Mouse (Mus musculus) layer of hippocampus, adult 18-20 months (tissue): Measurements from ENCODE around the gene Tubg1. TPM values are rescaled to one million over a fixed set of nuclear protein-coding genes. Genes with fewer than 3 reads are reported as not detected.

ENCODE experiments used
- microRNA-seq, 2 experiments: library from miRNA; unstranded; fragments of <30 nt; microRNA quantifications; one replicate each; pipeline ENCODE4 v1.2.0; 2021
- total RNA-seq, 2 experiments: library from RNA; stranded (reverse); gene quantifications; 2 replicates each; pipeline ENCODE4 v1.2.3; 2021

The Tubg1 gene
- total RNA-seq, 2 experiments from 2014 or later: 43.7 to 46.5 TPM

Small RNAs within 50 kb of the gene (microRNA-seq; reads per million reads assigned to microRNA genes)
- 0 reads per million in 2 experiments for gene Gm27626

Other genes starting within 250 kb of the Tubg1 start
- 10 to 100 TPM; 35.5 to 35.9 TPM for gene Stat3, start 180.4 kb upstream of the Tubg1 start, total RNA-seq
- gene Cavin1, start 149.1 kb upstream of the Tubg1 start, total RNA-seq: 10 to 100 TPM; 15.8 to 16.0 TPM
- 100 to 1,000 TPM; 421 to 426 TPM for gene Atp6v0a1, start 110.5 kb upstream of the Tubg1 start, total RNA-seq
- gene Naglu, start 49.9 kb upstream of the Tubg1 start, total RNA-seq: 1 to 10 TPM; 6.9 to 8.6 TPM
- 1 to 10 TPM in 1 of 2 experiments, under 1 TPM in 1; 0.66 to 1.5 TPM for gene Hsd17b1, start 41.5 kb upstream of the Tubg1 start, total RNA-seq
- gene Coasy, start 37.4 kb upstream of the Tubg1 start, total RNA-seq: 10 to 100 TPM; 24.5 to 25.7 TPM
- 10 to 100 TPM; 41.6 to 44.3 TPM for gene Mlx, start 32.7 kb upstream of the Tubg1 start, total RNA-seq
- 1 to 10 TPM; 3.4 to 5.4 TPM for gene Psmc3ip, start 24.5 kb upstream of the Tubg1 start, total RNA-seq
- 10 to 100 TPM; 57.2 to 58.1 TPM for gene Retreg3, start within 50 bp of the Tubg1 start, total RNA-seq
- 10 to 100 TPM; 40.2 to 42.7 TPM for gene Tubg2, start 36.0 kb downstream of the Tubg1 start, total RNA-seq
- gene Cntnap1, start 50.6 kb downstream of the Tubg1 start, total RNA-seq: 100 to 1,000 TPM; 154 to 162 TPM
- gene Plekhh3, start 51.4 kb downstream of the Tubg1 start, total RNA-seq: 10 to 100 TPM; 15.0 to 15.3 TPM
- gene Ccr10, start 55.5 kb downstream of the Tubg1 start, total RNA-seq: under 1 TPM in 1 of 2 experiments, not detected in 1; 0.18 TPM
- gene Ezh1, start 106.5 kb downstream of the Tubg1 start, total RNA-seq: 10 to 100 TPM; 79.0 to 84.0 TPM
- 10 to 100 TPM; 62.2 to 72.8 TPM for gene Ramp2, start 126.1 kb downstream of the Tubg1 start, total RNA-seq
- gene Vps25, start 133.8 kb downstream of the Tubg1 start, total RNA-seq: 10 to 100 TPM; 61.8 to 65.6 TPM
- gene Wnk4, start 140.6 kb downstream of the Tubg1 start, total RNA-seq: 10 to 100 TPM in 1 of 2 experiments, 1 to 10 TPM in 1; 9.8 to 10.4 TPM
- under 1 TPM; 0.30 to 0.47 TPM for gene Cntd1, start 159.1 kb downstream of the Tubg1 start, total RNA-seq
- 100 to 1,000 TPM; 102 to 103 TPM for gene Coa3, start 159.2 kb downstream of the Tubg1 start, total RNA-seq
- 100 to 1,000 TPM; 211 to 217 TPM for gene Becn1, start 182.3 kb downstream of the Tubg1 start, total RNA-seq
- 100 to 1,000 TPM; 118 to 127 TPM for gene Psme3, start 196.3 kb downstream of the Tubg1 start, total RNA-seq
- gene Aoc2, start 205.1 kb downstream of the Tubg1 start, total RNA-seq: 1 to 10 TPM; 6.3 to 7.0 TPM
- gene Aoc3, start 210.7 kb downstream of the Tubg1 start, total RNA-seq: under 1 TPM; 0.36 to 0.47 TPM
- gene G6pc, start 247.6 kb downstream of the Tubg1 start, total RNA-seq: not detected